Mouse (Mus musculus) testis, adult 2 months (tissue): Measurements from ENCODE around the gene Bahcc1. TPM values are rescaled to one million over a fixed set of nuclear protein-coding genes. Genes with fewer than 3 reads are reported as not detected.

Source experiments
- H3K27ac ChIP-seq: fragments of 200-500 bp; 2 replicates; pipeline ENCODE4 v1.5.1; 2012; ENCODE audit warnings: low read depth, low read length; ENCODE audit not compliant: control insufficient read depth, insufficient read depth
- H3K27me3 ChIP-seq: fragments of 200-500 bp; 2 replicates; pipeline ENCODE4 v1.6.1; 2012; ENCODE audit warnings: mild to moderate bottlenecking, low read length, moderate library complexity; ENCODE audit not compliant: control insufficient read depth, insufficient read depth
- H3K36me3 ChIP-seq: fragments of 200-500 bp; 2 replicates; pipeline ENCODE4 v1.6.1; 2012; ENCODE audit warnings: mild to moderate bottlenecking, low read length; ENCODE audit not compliant: control insufficient read depth, insufficient read depth
- H3K4me1 ChIP-seq: fragments of 200-500 bp; 2 replicates; pipeline ENCODE4 v1.6.1; 2012; ENCODE audit warnings: low read length; ENCODE audit not compliant: control insufficient read depth, insufficient read depth
- H3K4me3 ChIP-seq: fragments of 200-500 bp; 2 replicates; pipeline ENCODE4 v1.5.1; 2012; ENCODE audit warnings: low read depth, mild to moderate bottlenecking, low read length, moderate library complexity, mixed read lengths; ENCODE audit not compliant: control insufficient read depth
- CTCF ChIP-seq: fragments of 200-500 bp; IDR thresholded peaks from 2 replicates; pipeline ENCODE4 v1.5.1; 2012; ENCODE audit warnings: low read depth, mild to moderate bottlenecking, inconsistent platforms, low read length, moderate library complexity; ENCODE audit not compliant: control insufficient read depth, insufficient read depth, insufficient replicate concordance
- POLR2A ChIP-seq: fragments of 200-500 bp; IDR thresholded peaks from 2 replicates; pipeline ENCODE4 v1.6.1; 2012; ENCODE audit warnings: low read depth, mild to moderate bottlenecking, inconsistent platforms, low read length, moderate library complexity; ENCODE audit not compliant: control insufficient read depth
- polyA plus RNA-seq: library from polyadenylated mRNA; depleted of rRNA; stranded (reverse); fragments of >200 nt; gene quantifications from 2 replicates; pipeline ENCODE4 v1.2.3, GENCODE M21; 2012

Bahcc1 gene
- polyA plus RNA-seq, 1 experiment = 2.9 TPM

DNA sequence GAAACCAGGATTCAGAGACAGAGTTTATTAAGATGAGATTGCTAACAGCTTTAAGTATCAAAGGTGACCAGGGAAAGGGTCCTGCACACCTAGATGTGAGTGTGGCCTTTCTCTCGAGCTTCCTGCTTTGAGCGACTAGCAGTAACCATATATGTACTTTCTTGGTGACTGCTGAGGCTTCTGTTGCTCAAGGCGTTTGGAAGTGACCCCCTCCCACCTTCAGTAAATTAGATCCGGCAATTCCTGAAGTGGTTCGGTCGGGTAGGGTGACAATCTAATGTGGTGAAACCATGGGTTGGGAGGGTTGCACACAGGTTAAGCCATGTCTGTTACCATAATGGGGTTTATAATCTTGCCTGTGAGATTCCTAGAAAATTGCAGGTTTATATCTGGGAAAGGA is 79.3 kb downstream of the Bahcc1 start:
- TF ChIP-seq CTCF = no peak
- TF ChIP-seq POLR2A = no peak
- Histone ChIP-seq H3K36me3 (no peaks in the 10 kb centered on the region), H3K4me3 (peak overlapping the region; percentile 91), H3K27ac (no peak overlapping the region; the same call in 1 of the 2 replicates), H3K4me1 (peaks cover 50% of the 10 kb centered on the region), H3K27me3 (no peaks in the 10 kb centered on the region)

DNA sequence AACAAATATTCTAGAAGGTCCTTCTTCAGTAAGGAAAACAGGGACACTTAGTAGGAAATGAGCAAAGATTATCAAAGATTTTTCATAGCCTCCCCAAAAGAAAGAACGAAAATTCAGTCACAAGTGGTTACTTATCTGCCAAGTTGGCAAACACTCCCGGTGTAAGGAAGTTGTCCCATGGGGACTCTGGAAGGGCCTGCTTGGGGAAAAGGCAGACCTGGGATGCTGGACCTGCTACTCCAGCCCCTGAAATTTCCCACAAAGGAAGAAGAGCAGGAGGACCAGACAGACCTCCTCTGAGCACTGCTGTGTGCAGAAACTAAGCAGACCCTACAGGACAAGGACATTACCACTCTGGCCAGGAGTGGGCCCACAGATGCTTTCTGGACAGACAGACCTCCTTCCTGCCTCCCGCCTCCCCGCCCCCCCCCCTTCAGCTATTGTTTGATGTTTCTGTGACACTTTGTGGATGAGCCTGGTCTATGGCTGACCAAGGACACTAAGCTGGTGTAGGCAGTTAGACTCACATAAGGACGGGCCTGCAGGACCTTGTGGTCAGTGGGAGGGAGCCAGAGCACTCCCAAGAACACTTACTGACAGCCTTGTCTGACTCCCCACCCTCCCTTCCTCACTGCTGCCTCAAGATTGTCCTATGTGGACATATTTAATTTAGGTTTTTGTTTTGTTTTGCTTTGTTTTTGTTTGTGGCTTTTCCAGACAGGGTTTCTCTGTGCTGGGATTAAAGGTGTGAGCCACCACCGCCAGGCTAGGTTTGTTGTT is 81.3 kb downstream of the Bahcc1 start:
- Histone ChIP-seq H3K27ac (no peak overlapping the region), H3K4me1 (peaks cover 41% of the 10 kb centered on the region), H3K27me3 (no peaks in the 10 kb centered on the region), H3K36me3 (no peaks in the 10 kb centered on the region), H3K4me3 (no peak overlapping the region)
- no peak for TF ChIP-seq POLR2A
- no peak for TF ChIP-seq CTCF

DNA sequence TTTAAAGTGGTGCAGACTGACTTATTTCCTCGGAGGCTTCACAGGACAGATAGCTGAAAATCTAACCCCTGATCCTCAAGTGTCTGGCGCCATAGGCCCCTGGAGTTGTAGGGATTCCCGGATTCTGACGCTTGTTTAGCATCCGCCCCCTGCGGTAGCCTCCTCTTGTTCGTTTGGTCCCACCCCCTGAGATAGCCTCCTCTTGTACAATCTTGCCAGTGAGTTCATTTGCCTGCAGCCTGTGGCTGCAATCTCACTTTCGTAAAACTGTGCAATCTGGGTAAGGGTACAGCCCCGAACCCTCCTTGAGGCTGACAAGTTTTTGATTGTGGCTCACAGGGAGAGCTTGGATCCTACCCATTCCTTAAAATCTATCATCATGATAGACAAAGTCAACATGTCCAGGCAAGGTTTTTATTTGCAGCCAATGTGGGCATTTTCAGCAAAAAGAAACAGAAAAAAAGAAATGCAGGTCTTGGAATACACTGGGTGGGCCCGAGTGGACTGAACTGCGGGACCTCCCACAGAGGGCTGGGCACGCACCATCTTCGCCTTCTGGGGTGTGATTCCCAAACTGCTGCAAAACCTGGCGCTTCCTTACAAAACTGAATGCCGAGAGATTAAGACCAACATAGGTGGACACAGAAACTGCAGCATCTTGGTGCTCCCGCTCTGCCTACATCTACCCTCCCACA is 82.1 kb downstream of the Bahcc1 start:
- Histone ChIP-seq H3K36me3 (no peaks in the 10 kb centered on the region), H3K4me1 (peaks cover 41% of the 10 kb centered on the region), H3K4me3 (no peak overlapping the region), H3K27me3 (no peaks in the 10 kb centered on the region), H3K27ac (no peak overlapping the region)
- no peak for TF ChIP-seq CTCF
- no peak for TF ChIP-seq POLR2A

DNA sequence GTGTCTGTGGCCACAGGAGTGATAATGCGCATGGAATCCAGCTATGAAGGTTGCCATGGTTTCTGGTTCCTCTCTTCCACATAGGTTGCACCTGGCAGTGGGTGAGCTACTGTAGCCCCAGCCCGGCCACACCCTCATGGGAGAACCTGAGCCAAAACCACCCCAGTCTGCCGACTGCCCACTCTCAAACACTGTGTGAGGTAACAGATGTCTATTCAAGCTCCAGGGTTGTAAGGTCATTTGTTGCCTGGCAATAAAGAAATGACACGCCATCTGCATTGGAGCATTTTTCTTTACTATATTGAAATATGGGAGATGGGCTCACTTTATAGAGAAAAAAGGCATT is 82.6 kb downstream of the Bahcc1 start:
- Histone ChIP-seq H3K4me3 (no peak overlapping the region), H3K27me3 (no peaks in the 10 kb centered on the region), H3K4me1 (peaks cover 38% of the 10 kb centered on the region), H3K27ac (no peak overlapping the region), H3K36me3 (no peaks in the 10 kb centered on the region)
- TF ChIP-seq CTCF (no peak), POLR2A (no peak)

DNA sequence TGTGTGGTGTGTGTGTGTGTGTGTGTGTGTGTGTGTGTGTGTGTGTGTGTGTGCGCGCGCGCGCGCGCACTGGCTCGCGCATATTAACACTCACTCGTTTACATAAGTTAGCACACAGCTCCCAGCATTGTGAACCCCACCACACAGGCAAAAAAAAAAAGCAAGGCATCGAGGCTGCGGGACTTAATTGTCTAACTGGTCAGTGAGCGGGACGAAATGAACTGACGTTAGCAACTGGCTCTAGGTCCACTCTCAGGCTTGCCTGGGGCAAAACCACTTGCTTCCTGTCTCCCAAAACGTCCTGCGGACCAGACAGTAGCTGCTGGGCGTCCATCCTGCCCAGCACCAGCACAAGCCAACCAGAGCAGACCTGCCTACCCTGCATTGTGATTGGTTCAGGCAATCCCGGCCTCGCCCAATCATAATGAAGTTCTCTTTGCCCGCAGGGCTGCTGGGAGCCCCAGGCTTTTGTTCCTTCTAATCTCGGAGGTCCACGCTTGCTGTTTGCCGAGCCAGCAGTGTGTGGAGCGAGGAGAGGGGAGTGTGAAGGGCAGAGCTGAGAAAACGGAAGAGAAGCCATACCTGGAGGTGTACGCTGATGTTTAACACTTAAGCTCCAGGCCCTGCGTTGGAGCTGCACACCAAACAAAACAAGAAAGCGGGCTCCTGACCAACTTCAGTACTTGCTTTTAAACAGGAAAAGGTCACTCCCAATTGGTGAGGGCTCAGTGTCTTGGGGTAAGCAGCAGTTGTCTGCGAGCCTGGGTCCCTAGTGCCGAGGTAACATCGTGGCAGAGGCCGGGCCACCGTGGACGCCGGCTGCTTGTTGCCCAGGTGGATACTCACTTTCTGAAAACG is 83.3 kb downstream of the Bahcc1 start:
- Histone ChIP-seq H3K27me3 (no peaks in the 10 kb centered on the region), H3K27ac (peak overlapping the region; percentile 83), H3K4me3 (peak overlapping the region; percentile 74), H3K36me3 (no peaks in the 10 kb centered on the region), H3K4me1 (peaks cover 33% of the 10 kb centered on the region)
- TF ChIP-seq CTCF (no peak), POLR2A (peak; percentile 91)

DNA sequence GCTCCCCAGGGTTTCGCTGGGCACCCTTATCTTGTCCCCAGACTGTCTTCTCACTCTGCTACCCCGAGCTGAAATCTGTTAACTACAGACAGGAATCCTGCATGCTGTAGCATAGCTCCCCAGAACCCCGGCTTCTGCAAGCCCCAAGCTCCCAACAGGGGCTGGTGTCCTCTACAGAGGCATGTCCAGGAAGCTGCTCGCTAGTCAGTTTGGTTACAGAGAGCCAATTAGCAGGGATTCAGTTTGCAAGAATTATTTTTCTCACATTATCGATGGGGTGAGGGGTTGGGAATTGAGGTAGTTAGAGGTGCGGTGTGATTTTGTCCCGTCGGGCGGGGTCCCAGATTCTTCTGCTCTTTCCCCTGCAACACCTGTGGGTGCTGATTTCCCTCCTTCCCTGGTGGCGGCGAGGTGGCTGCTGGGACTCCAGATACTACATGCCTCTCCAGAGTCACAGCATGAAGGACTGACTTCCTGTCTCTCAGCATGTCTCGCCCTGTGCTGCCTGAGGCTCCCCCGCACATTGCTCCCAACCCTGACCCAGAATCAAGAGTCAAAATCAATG is 84.0 kb downstream of the Bahcc1 start:
- Histone ChIP-seq H3K27ac (peak overlapping the region; percentile 81), H3K4me3 (peak overlapping the region; percentile 74), H3K27me3 (no peaks in the 10 kb centered on the region), H3K4me1 (peaks cover 27% of the 10 kb centered on the region), H3K36me3 (no peaks in the 10 kb centered on the region)
- no peak for TF ChIP-seq CTCF
- TF ChIP-seq POLR2A = no peak; the same call in 1 of the 2 replicates
